Mouse (Mus musculus): ENCODE measurements around the gene Rnf25. TPM values are rescaled to one million over a fixed set of nuclear protein-coding genes. Genes with fewer than 3 reads are reported as not detected.

Gene Rnf25
- 33.7 and 37.8 TPM in 2 replicates for polyA plus RNA-seq (2016; fragmentation: Nextera tagmentation; extraction: Ambion mirVana)

DNA sequence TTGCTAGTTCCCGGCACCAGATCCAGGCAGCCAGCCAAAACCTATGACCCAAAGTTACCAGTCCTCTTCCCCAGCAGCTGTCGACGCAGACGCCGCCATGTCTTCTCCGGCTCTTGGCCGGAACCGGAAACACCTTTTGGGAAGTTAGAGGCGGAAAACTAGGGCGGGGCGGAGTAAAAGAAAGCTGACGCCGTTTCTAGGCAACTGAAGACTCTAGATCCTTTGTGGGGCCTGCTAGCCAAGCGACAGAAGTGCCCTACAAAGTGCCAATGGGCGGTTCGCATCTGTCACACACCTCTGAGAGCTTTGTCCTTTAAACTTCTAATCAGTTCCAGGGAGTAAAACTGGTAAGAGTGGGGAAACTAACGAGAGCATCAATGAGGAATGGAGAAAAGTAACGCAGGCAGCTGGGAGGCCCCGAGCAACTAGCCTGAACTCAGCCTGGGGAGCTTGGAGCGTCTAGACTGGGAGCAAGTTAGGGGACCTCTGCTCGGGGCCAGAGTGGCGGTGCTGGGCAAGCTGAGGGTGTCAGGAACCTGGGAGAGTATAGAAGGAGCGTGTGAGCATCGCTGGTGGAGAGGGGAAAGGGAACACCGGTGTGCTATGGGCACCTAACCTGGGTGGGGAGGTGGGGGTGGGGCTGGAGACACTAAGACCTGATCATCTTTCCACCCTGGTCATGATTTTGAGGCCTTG is at the start of gene Rnf25, which contains the start of gene Stk36:
TSS of gene Rnf25 (minus strand) at position 131 of the 696 bp plus-strand sequence.
TSS of gene Stk36 (plus strand) at position 179 of the 696 bp plus-strand sequence.
- Histone ChIP-seq H3K27me3 (ENCODE audit: low read depth, poor library complexity, severe bottlenecking) (no peaks in the 10 kb centered on the region), H3K4me3 (peak within 1 kb of the TSS; percentile 93), H3K4me1 (peaks cover 19% of the 10 kb centered on the region), H3K9me3 (replicated peaks) (no peaks in the 10 kb centered on the region), H3K27ac (replicated peaks) (peak within 1 kb of the TSS; percentile 85), H3K36me3 (peaks cover 43% of the 10 kb centered on the region)
- WGBS, result 12% methylated on average over 25 of the region's 25 CpGs
- peak; percentile 89 for DNase-seq (ENCODE audit: low spot score)

DNA sequence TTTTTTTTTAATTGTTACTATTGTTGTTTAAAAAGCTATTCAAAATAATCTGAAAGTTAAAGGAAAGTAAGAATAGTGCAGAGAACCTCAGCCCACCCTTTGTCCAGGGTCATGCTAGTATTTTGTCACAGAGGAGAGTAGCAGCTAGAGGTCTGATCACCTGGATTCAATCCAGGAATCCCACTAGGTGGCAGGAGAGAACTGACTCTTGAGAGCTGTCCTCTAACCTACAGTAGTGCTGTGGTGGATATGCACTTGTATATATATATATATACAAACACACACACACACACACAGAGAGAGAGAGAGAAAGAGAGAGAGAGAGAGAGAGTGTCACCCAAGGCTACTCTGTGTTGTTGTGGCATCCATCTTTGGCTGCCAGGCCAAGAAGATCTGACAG is 42.7 kb upstream of the Rnf25 start:
- peaks cover 5% of the 10 kb centered on the region for H3K4me1 ChIP-seq
- H3K36me3 ChIP-seq, result no peaks in the 10 kb centered on the region
- H3K27ac ChIP-seq (replicated peaks), result no peak overlapping the region
- no peak for DNase-seq (ENCODE audit: low spot score)
- no peak overlapping the region for H3K4me3 ChIP-seq
- no peaks in the 10 kb centered on the region for H3K9me3 ChIP-seq (replicated peaks)
- no peaks in the 10 kb centered on the region for H3K27me3 ChIP-seq (ENCODE audit: low read depth, poor library complexity, severe bottlenecking)

GRCm38 (mm10) chr1:74643524-74643923 is 42.3 kb upstream of the Rnf25 start:
- Histone ChIP-seq H3K4me3 (no peak overlapping the region), H3K36me3 (no peaks in the 10 kb centered on the region), H3K27me3 (ENCODE audit: low read depth, poor library complexity, severe bottlenecking) (no peaks in the 10 kb centered on the region), H3K4me1 (peaks cover 5% of the 10 kb centered on the region), H3K27ac (replicated peaks) (no peak overlapping the region), H3K9me3 (replicated peaks) (no peaks in the 10 kb centered on the region)
- 88% methylated on average over 2 of the region's 2 CpGs for WGBS
- DNase-seq (ENCODE audit: low spot score), result no peak

DNA sequence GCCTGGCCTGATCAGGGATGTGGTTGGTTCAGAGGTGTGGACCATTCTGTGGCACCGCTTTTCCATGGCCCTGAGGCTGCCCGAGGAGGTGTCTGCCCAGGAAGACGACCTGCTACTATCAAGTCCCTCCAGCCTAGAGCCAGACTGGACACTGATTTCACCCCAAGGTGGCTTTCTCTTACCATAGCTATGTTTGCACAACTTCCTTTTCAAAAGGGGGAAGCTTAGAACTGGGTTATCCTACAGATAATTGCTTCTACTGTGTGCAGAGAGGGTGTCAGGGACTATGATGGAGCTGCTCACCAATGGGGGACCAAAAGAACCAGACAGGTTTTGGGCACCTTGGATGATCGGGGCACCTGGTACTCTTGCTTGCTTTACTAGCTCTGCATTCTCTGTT is 31.5 kb upstream of the Rnf25 start:
- Histone ChIP-seq H3K4me1 (peaks cover 6% of the 10 kb centered on the region; the same call in 1 of the 2 replicates), H3K9me3 (replicated peaks) (no peaks in the 10 kb centered on the region), H3K27me3 (ENCODE audit: low read depth, poor library complexity, severe bottlenecking) (no peaks in the 10 kb centered on the region), H3K36me3 (peaks cover 30% of the 10 kb centered on the region), H3K4me3 (no peak overlapping the region), H3K27ac (replicated peaks) (no peak overlapping the region)
- WGBS, result 90% methylated on average over 4 of the region's 4 CpGs
- DNase-seq (ENCODE audit: low spot score), result no peak

- DNase-seq (ENCODE audit: low spot score), result peak; percentile 21
- WGBS, result 35% methylated on average over 7 of the region's 7 CpGs
- Histone ChIP-seq H3K27me3 (ENCODE audit: low read depth, poor library complexity, severe bottlenecking) (no peaks in the 10 kb centered on the region), H3K9me3 (replicated peaks) (no peaks in the 10 kb centered on the region), H3K4me3 (no peak overlapping the region), H3K4me1 (peaks cover 9% of the 10 kb centered on the region; the same call in 1 of the 2 replicates), H3K36me3 (peaks cover 30% of the 10 kb centered on the region), H3K27ac (replicated peaks) (0 out of 2 replicates have a peak overlapping the region, but pooled peaks have one; percentile 14)
These were observed 26.8 kb upstream of the Rnf25 start for GRCm38 (mm10) chr1:74628001-74628400.

DNA sequence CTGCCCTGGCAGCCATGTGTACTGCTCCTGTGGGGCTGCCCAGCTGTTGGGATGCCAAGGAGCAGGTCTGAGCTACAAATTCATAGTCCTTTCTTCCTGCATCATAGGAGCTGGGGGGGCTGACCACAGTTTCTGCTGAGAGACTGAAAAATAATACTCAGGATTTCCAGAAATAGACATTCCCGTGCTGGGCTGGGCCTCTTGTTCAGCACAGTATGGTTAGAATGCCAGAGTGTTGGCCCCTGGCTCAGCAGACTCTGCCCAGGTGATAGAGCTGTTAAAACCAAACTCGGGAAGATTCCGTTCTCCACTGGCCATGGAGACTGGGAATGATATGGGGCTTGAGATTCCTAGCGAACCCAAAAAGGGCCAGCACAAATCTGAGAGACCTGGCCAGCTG is 24.9 kb upstream of the Rnf25 start:
- H3K4me1 ChIP-seq, result peaks cover 9% of the 10 kb centered on the region; the same call in 1 of the 2 replicates
- H3K27me3 ChIP-seq (ENCODE audit: low read depth, poor library complexity, severe bottlenecking), result no peaks in the 10 kb centered on the region
- H3K36me3 ChIP-seq, result peaks cover 35% of the 10 kb centered on the region
- WGBS, result 85% methylated on average over 4 of the region's 4 CpGs
- no peaks in the 10 kb centered on the region for H3K9me3 ChIP-seq (replicated peaks)
- H3K27ac ChIP-seq (replicated peaks), result no peak overlapping the region
- no peak overlapping the region for H3K4me3 ChIP-seq
- no peak for DNase-seq (ENCODE audit: low spot score)

- DNase-seq (ENCODE audit: low spot score), result no peak
- Histone ChIP-seq H3K9me3 (replicated peaks) (no peaks in the 10 kb centered on the region), H3K4me1 (peaks cover 9% of the 10 kb centered on the region; the same call in 1 of the 2 replicates), H3K36me3 (peaks cover 32% of the 10 kb centered on the region), H3K27ac (replicated peaks) (no peak overlapping the region), H3K4me3 (no peak overlapping the region), H3K27me3 (ENCODE audit: low read depth, poor library complexity, severe bottlenecking) (no peaks in the 10 kb centered on the region)
- 95% methylated on average over 1 of the region's 1 CpGs for WGBS
These were observed 23.0 kb upstream of the Rnf25 start for GRCm38 (mm10) chr1:74624183-74624582.

GRCm38 (mm10) chr1:74600501-74601266 is 513 bp downstream of the Rnf25 start:
- H3K36me3 ChIP-seq, result peaks cover 46% of the 10 kb centered on the region
- 9% methylated on average over 26 of the region's 26 CpGs for WGBS
- peak overlapping the region; percentile 85 for H3K27ac ChIP-seq (replicated peaks)

DNA sequence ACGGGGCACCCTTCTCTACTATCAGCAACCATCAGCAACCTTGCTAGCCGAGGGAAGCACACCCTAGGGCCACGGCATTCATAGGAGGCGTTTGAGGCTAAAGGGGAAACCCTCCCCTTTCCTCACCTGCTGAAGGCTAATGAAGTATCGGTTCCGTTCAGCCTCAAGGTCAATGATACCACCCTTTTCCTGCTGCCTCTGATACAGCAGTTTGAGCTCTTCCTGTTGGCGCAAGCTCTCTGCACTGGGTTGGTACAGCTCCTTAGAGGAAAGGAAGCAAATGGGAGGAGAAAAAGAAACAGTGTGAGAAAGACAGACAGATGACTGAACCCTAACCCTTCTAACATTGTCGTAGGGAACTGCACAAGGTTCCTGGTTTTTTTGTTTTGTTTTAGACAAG is 6.8 kb downstream of the Rnf25 start:
- Histone ChIP-seq H3K27me3 (ENCODE audit: low read depth, poor library complexity, severe bottlenecking) (no peaks in the 10 kb centered on the region), H3K4me3 (no peak overlapping the region), H3K36me3 (peaks cover 90% of the 10 kb centered on the region), H3K9me3 (replicated peaks) (no peaks in the 10 kb centered on the region), H3K27ac (replicated peaks) (no peak overlapping the region), H3K4me1 (peaks cover under 1% of the 10 kb centered on the region; the same call in 1 of the 2 replicates)
- no peak for DNase-seq (ENCODE audit: low spot score)
- 97% methylated on average over 8 of the region's 8 CpGs for WGBS

More at GRCm38 (mm10) chr1:74600501-74601266, 513 bp downstream of the Rnf25 start:
- H3K4me3 ChIP-seq, result peak overlapping the region; percentile 93
- DNase-seq (ENCODE audit: low spot score), result no peak
- H3K27me3 ChIP-seq (ENCODE audit: low read depth, poor library complexity, severe bottlenecking), result no peaks in the 10 kb centered on the region
- H3K4me1 ChIP-seq, result peaks cover 19% of the 10 kb centered on the region
- no peaks in the 10 kb centered on the region for H3K9me3 ChIP-seq (replicated peaks)

- Histone ChIP-seq H3K27me3 (ENCODE audit: low read depth, poor library complexity, severe bottlenecking) (no peaks in the 10 kb centered on the region), H3K36me3 (peaks cover 50% of the 10 kb centered on the region), H3K4me3 (peak within 1 kb of the TSS; percentile 76), H3K4me1 (peaks cover 28% of the 10 kb centered on the region), H3K9me3 (replicated peaks) (no peaks in the 10 kb centered on the region), H3K27ac (replicated peaks) (peak within 1 kb of the TSS; percentile 87)
- under 1% methylated on average over 48 of the region's 48 CpGs for WGBS
- peak; percentile 99 for DNase-seq (ENCODE audit: low spot score)
These were observed 13.3 kb downstream of the Rnf25 start, which contains the start of the genes Zfp142 and Bcs1l for GRCm38 (mm10) chr1:74587773-74588445. TSS of gene Zfp142 (minus strand) at chr1:74588246. TSS of gene Bcs1l (plus strand) at chr1:74588289.

DNA sequence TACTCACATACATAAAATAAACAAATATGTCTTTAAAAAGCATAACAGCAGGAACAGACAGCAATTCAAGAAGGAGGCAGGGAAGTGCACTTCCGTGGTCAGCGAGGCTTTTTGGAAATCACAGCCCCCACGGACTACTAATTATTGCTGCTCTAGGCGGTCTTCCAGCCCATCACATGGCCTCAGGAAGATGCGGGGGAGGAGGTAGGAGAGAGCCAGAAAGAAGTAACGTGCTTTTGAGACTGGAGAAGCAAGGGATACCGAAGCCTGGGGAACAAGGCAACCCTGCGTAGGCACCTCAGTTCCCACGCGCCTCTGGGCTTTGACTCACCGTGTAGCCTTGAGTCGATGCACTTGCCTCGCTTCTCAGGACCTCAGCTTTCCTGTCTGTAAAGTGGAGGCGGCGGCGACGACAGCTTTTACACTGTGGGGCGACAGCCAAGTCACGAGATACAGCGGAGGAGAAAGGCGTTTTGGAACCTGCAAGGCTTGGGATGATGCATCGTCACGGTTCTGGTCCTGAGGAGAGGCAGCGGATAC is 13.9 kb downstream of the Rnf25 start:
- peak overlapping the region; percentile 76 for H3K4me3 ChIP-seq
- no peaks in the 10 kb centered on the region for H3K27me3 ChIP-seq (ENCODE audit: low read depth, poor library complexity, severe bottlenecking)
- no peaks in the 10 kb centered on the region for H3K9me3 ChIP-seq (replicated peaks)
- peaks cover 28% of the 10 kb centered on the region for H3K4me1 ChIP-seq
- peaks cover 53% of the 10 kb centered on the region for H3K36me3 ChIP-seq
- under 1% methylated on average over 24 of the region's 24 CpGs for WGBS
- no peak for DNase-seq (ENCODE audit: low spot score)
- peak overlapping the region; percentile 87 for H3K27ac ChIP-seq (replicated peaks)
